Mouse (Mus musculus): ENCODE measurements at regions not wholly inside any gene's neighbourhood (a gene's known extent, or its start where the extent isn't known, plus 50 kb on each side); places are given as distances from the start of the nearest gene placed in this dataset.
A peak's percentile ranks its signal among the peaks of the same experiment; 100 is the strongest.

DNA sequence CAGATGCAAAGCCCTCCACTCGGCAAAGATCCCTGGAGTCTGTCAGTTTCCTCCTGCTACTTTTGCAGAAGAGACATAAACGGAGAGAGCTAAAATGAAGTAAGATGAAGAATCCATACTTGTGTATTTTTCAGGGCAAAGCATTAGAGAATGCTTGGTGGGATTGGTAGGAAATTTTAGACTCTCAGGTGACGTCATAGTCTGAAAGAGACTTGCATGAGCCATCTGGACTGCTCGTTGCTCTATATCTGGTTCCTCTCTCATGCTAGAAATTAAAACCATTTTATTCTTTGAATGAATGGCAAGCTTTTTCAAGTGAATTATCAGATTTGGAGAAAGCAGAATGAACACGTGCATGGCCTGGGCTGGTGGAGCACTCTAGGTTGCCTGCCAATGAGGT is 154.4 kb upstream of the Rnaseh2b start:
- ATAC-seq (replicated peaks; ENCODE audit: low FRiP score, low TSS enrichment, low read depth) (no peak), DNase-seq (ENCODE audit: low spot score) (no peak)
- Histone ChIP-seq H3K4me1 (replicated peaks; ENCODE audit: control insufficient read depth, insufficient read depth, low read length) (no peaks in the 10 kb centered on the region), H3K27me3 (replicated peaks; ENCODE audit: control insufficient read depth, insufficient read depth, low read length) (no peaks in the 10 kb centered on the region), H3K36me3 (ENCODE audit: control insufficient read depth, insufficient read depth, low read length) (no peaks in the 10 kb centered on the region), H3K9me3 (ENCODE audit: control insufficient read depth, low read length) (no peaks in the 10 kb centered on the region; the same call in 1 of the 2 replicates), H3K4me2 (ENCODE audit: low read length) (no peak overlapping the region), H3K4me3 (ENCODE audit: low read depth, low read length) (no peak overlapping the region), H3K27ac (ENCODE audit: low read depth) (no peak overlapping the region), H3K9ac (ENCODE audit: low read length) (no peak overlapping the region)
- 65% methylated on average over 5 of the region's 5 CpGs for WGBS

GRCm38 (mm10) chr14:62144385-62145030 is 147.9 kb upstream of the Rnaseh2b start:
- H3K4me1 ChIP-seq (replicated peaks; ENCODE audit: control insufficient read depth, insufficient read depth, low read length), result no peaks in the 10 kb centered on the region; the same call in 1 of the 2 replicates
- no peak for DNase-seq (ENCODE audit: low spot score)
- H3K9ac ChIP-seq (ENCODE audit: low read length), result no peak overlapping the region
- no peak for ATAC-seq (replicated peaks; ENCODE audit: low FRiP score, low TSS enrichment, low read depth)
- H3K4me2 ChIP-seq (ENCODE audit: low read length), result peak overlapping the region; percentile 47
- H3K9me3 ChIP-seq (ENCODE audit: control insufficient read depth, low read length), result no peaks in the 10 kb centered on the region
- no peak overlapping the region; the same call in 1 of the 2 replicates for H3K4me3 ChIP-seq (ENCODE audit: low read depth, low read length)
- H3K27ac ChIP-seq (ENCODE audit: low read depth), result no peak overlapping the region
- 40% methylated on average over 17 of the region's 17 CpGs for WGBS
- H3K36me3 ChIP-seq (ENCODE audit: control insufficient read depth, insufficient read depth, low read length), result no peaks in the 10 kb centered on the region
- no peaks in the 10 kb centered on the region for H3K27me3 ChIP-seq (replicated peaks; ENCODE audit: control insufficient read depth, insufficient read depth, low read length)

GRCm38 (mm10) chr14:62157038-62157716 is 135.2 kb upstream of the Rnaseh2b start:
- 64% methylated on average over 7 of the region's 7 CpGs for WGBS
- ATAC-seq (replicated peaks; ENCODE audit: low FRiP score, low TSS enrichment, low read depth), result peak; percentile 68; the same call in 1 of the 2 replicates
- no peak overlapping the region for H3K9ac ChIP-seq (ENCODE audit: low read length)

DNA sequence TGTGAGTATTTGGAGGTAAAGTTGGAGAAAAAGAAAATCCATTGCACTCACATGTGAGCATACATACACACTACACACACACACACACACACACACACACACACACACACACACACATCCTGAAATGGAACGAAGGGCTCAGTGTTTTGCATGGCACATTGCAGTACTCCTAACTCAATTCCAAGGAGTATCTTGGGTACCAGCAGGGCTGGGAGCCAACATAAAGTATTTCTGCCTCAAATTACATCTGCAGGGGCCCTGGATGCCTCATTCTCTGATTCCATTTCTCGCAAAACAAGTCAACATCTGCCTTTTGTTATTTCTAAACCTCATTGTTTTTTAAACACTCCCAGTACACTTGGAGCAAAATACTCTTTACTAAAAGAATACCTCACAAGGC is 132.7 kb upstream of the Rnaseh2b start:
- H3K4me2 ChIP-seq (ENCODE audit: low read length), result no peak overlapping the region
- H3K27ac ChIP-seq (ENCODE audit: low read depth), result no peak overlapping the region
- H3K9me3 ChIP-seq (ENCODE audit: control insufficient read depth, low read length), result no peaks in the 10 kb centered on the region
- WGBS, result 75% methylated on average over 2 of the region's 2 CpGs
- ATAC-seq (replicated peaks; ENCODE audit: low FRiP score, low TSS enrichment, low read depth) (no peak), DNase-seq (ENCODE audit: low spot score) (no peak)
- H3K4me3 ChIP-seq (ENCODE audit: low read depth, low read length), result no peak overlapping the region
- H3K36me3 ChIP-seq (ENCODE audit: control insufficient read depth, insufficient read depth, low read length), result no peaks in the 10 kb centered on the region
- H3K4me1 ChIP-seq (replicated peaks; ENCODE audit: control insufficient read depth, insufficient read depth, low read length), result no peaks in the 10 kb centered on the region
- H3K27me3 ChIP-seq (replicated peaks; ENCODE audit: control insufficient read depth, insufficient read depth, low read length), result no peaks in the 10 kb centered on the region
- no peak overlapping the region for H3K9ac ChIP-seq (ENCODE audit: low read length)

More at GRCm38 (mm10) chr14:62157038-62157716, 135.2 kb upstream of the Rnaseh2b start:
- H3K27me3 ChIP-seq (replicated peaks; ENCODE audit: control insufficient read depth, insufficient read depth, low read length), result no peaks in the 10 kb centered on the region
- DNase-seq (ENCODE audit: low spot score), result peak; percentile 61
- no peak overlapping the region for H3K4me2 ChIP-seq (ENCODE audit: low read length)
- no peak overlapping the region for H3K4me3 ChIP-seq (ENCODE audit: low read depth, low read length)
- no peaks in the 10 kb centered on the region for H3K4me1 ChIP-seq (replicated peaks; ENCODE audit: control insufficient read depth, insufficient read depth, low read length)
- no peaks in the 10 kb centered on the region for H3K9me3 ChIP-seq (ENCODE audit: control insufficient read depth, low read length)
- H3K27ac ChIP-seq (ENCODE audit: low read depth), result no peak overlapping the region
- H3K36me3 ChIP-seq (ENCODE audit: control insufficient read depth, insufficient read depth, low read length), result no peaks in the 10 kb centered on the region

- Histone ChIP-seq H3K27ac (ENCODE audit: low read depth) (no peak overlapping the region), H3K4me3 (ENCODE audit: low read depth, low read length) (no peak overlapping the region), H3K36me3 (ENCODE audit: control insufficient read depth, insufficient read depth, low read length) (no peaks in the 10 kb centered on the region), H3K4me1 (replicated peaks; ENCODE audit: control insufficient read depth, insufficient read depth, low read length) (no peaks in the 10 kb centered on the region), H3K9me3 (ENCODE audit: control insufficient read depth, low read length) (no peaks in the 10 kb centered on the region), H3K9ac (ENCODE audit: low read length) (no peak overlapping the region), H3K4me2 (ENCODE audit: low read length) (no peak overlapping the region), H3K27me3 (replicated peaks; ENCODE audit: control insufficient read depth, insufficient read depth, low read length) (no peaks in the 10 kb centered on the region)
- WGBS, result 56% methylated on average over 12 of the region's 12 CpGs
- DNase-seq (ENCODE audit: low spot score) (no peak), ATAC-seq (replicated peaks; ENCODE audit: low FRiP score, low TSS enrichment, low read depth) (no peak)
Observed at GRCm38 (mm10) chr14:62163120-62163796, 129.1 kb upstream of the Rnaseh2b start.

DNA sequence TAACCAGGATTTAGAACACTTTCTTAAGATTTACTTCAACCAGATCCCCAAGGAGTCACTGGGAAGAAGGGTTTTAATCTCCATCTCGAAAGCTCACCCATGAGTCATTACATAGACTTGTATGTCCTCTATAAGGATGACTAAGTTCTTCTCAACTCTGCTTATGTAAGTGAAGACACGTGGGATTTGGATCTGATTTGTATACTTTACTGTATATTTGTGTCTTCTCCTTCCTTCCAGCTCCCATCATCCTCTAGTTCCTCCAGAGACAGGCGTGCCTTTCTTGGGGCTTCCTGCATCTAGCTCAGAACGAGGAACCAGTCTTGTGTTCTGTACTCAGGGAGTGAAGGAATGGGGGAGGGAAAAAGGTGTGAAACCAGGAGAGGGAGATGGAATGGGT is 127.5 kb upstream of the Rnaseh2b start:
- no peaks in the 10 kb centered on the region for H3K36me3 ChIP-seq (ENCODE audit: control insufficient read depth, insufficient read depth, low read length)
- 73% methylated on average over 4 of the region's 4 CpGs for WGBS
- ATAC-seq (replicated peaks; ENCODE audit: low FRiP score, low TSS enrichment, low read depth) (no peak), DNase-seq (ENCODE audit: low spot score) (no peak)
- no peak overlapping the region for H3K9ac ChIP-seq (ENCODE audit: low read length)
- H3K27ac ChIP-seq (ENCODE audit: low read depth), result no peak overlapping the region
- no peaks in the 10 kb centered on the region for H3K4me1 ChIP-seq (replicated peaks; ENCODE audit: control insufficient read depth, insufficient read depth, low read length)
- no peaks in the 10 kb centered on the region for H3K27me3 ChIP-seq (replicated peaks; ENCODE audit: control insufficient read depth, insufficient read depth, low read length)
- H3K4me2 ChIP-seq (ENCODE audit: low read length), result no peak overlapping the region
- no peaks in the 10 kb centered on the region for H3K9me3 ChIP-seq (ENCODE audit: control insufficient read depth, low read length)
- H3K4me3 ChIP-seq (ENCODE audit: low read depth, low read length), result no peak overlapping the region

DNA sequence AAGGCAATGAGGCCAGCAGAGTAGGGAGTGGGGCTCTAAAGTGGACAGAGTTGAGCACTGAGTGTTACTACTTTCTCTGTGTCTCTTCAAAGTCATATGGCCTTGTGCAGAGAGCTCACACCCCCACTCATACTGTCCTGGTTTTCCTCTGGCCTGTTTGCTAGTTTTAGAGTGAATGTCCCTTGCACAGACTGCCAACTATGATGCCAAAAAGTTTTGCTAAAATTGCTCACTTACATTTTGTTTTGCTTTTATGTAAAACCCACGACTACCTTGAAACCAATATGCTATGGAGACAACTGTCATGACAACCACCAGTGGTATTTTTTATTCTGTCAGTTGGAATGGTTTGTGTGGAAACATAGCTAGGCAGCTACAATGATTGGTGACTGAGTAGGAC is 126.4 kb upstream of the Rnaseh2b start:
- DNase-seq (ENCODE audit: low spot score), result no peak
- no peaks in the 10 kb centered on the region for H3K27me3 ChIP-seq (replicated peaks; ENCODE audit: control insufficient read depth, insufficient read depth, low read length)
- no peak overlapping the region for H3K4me3 ChIP-seq (ENCODE audit: low read depth, low read length)
- H3K4me2 ChIP-seq (ENCODE audit: low read length), result no peak overlapping the region
- H3K4me1 ChIP-seq (replicated peaks; ENCODE audit: control insufficient read depth, insufficient read depth, low read length), result no peaks in the 10 kb centered on the region
- no peaks in the 10 kb centered on the region for H3K9me3 ChIP-seq (ENCODE audit: control insufficient read depth, low read length)
- no peaks in the 10 kb centered on the region for H3K36me3 ChIP-seq (ENCODE audit: control insufficient read depth, insufficient read depth, low read length)
- H3K27ac ChIP-seq (ENCODE audit: low read depth), result no peak overlapping the region
- H3K9ac ChIP-seq (ENCODE audit: low read length), result no peak overlapping the region
- no peak for ATAC-seq (replicated peaks; ENCODE audit: low FRiP score, low TSS enrichment, low read depth)
- WGBS, result 76% methylated on average over 1 of the region's 1 CpGs

DNA sequence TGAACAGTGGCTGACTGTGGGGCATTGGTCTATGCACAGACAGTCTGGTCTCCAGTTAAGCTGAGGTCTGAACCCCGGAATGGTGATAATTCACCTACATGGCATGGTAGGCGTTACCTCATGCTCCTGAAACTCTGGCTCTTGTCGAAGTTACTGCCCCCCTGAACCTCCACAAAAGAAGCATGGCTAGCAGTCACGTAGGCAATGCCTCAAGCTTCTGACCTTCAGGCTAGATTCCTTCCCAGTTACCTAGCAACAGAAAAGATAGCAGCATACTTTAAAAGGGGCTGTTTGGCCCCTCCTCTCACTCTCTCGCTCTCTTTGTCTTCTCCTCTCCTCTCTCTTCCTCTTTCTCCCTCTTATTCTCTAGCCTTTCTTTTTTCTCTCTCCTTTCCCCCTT is 125.8 kb upstream of the Rnaseh2b start:
- 43% methylated on average over 5 of the region's 5 CpGs for WGBS
- Histone ChIP-seq H3K4me3 (ENCODE audit: low read depth, low read length) (no peak overlapping the region), H3K27me3 (replicated peaks; ENCODE audit: control insufficient read depth, insufficient read depth, low read length) (no peaks in the 10 kb centered on the region), H3K4me1 (replicated peaks; ENCODE audit: control insufficient read depth, insufficient read depth, low read length) (no peaks in the 10 kb centered on the region), H3K27ac (ENCODE audit: low read depth) (no peak overlapping the region), H3K36me3 (ENCODE audit: control insufficient read depth, insufficient read depth, low read length) (no peaks in the 10 kb centered on the region), H3K4me2 (ENCODE audit: low read length) (no peak overlapping the region), H3K9ac (ENCODE audit: low read length) (no peak overlapping the region), H3K9me3 (ENCODE audit: control insufficient read depth, low read length) (no peaks in the 10 kb centered on the region)
- DNase-seq (ENCODE audit: low spot score), result no peak
- ATAC-seq (replicated peaks; ENCODE audit: low FRiP score, low TSS enrichment, low read depth), result no peak

All from intestine, embryonic 14.5 days (tissue).